Mouse (Mus musculus) testis, postnatal 14 days (tissue): ENCODE measurements around the gene Supt4a.

Source experiments
- DNase-seq: peaks from one replicate; pipeline ENCODE4 v3.0.0; 2021; ENCODE audit warnings: low spot score

Gene Supt4a

DNA sequence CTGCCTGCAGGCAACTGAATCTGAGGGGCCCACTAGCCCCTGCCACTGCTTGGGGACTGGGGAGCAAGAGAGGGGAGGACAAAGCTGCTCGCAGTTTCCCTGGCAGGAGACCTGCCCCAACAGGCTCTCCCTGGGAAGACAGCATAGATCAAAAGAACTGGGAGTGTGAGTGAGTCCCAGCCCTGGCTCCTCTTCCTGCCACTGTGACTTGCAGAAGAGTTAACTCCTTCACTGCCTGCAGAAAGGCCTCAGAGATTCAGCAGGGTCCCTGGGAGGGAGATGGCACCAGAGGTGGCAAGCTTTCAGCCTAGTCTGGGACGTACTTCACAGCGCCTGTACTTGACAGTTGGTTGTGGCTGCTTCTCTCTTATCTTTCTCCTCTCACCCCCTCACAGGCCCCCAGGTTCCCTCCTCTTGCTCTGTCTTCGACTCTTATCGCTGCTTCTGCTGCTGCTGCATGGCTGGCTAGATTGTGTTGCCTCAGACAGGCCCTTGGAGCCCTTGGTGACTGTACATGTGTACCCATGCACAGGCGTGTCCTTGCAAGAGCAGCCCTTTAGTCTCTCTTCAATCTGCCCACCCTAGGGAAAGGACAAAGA lies 11.3 kb upstream of the Supt4a start:
- no peak for DNase-seq

DNA sequence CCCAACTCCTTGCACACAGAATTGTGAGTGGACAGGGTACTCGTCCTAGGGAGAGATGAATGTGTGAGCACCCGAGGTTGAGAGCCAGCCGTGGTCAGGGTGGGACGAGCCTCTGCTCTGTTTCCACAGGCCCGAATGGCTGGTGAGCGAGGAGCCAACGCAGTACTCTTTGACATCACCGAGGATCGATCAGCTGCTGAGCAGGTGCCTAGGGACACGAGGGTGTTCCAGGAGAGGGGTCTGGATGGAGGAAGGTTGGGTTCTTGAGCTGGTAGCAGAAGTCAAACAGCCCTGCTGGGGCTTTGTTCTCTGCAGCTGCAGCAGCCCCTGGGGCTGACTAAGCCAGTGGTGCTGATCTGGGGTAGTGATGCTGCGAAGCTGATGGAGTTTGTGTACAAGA lies 10.3 kb upstream of the Supt4a start:
- DNase-seq, result no peak

DNA sequence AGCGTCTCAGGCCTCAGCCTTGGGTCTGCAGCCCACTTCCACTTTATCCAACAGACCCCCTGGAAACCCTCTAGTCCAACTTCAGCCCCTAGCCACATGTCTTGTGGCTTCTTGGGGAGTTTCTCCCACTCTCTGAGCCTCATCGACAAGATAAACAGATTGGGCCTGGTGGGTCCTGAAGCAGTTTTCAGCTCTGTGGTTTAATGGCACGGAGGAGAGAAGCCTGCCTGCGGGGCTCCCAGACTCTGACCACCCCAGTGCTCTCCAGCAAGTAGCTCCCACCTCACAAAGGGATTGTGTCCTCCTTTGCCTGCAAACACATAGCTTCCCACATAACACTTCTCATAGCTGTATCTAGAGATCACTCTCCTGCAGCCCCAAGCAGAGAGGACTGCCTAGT lies 9.9 kb upstream of the Supt4a start:
- DNase-seq, result no peak

GRCm38 (mm10) chr11:87728850-87729592 lies 8.3 kb upstream of the Supt4a start:
- no peak for DNase-seq

DNA sequence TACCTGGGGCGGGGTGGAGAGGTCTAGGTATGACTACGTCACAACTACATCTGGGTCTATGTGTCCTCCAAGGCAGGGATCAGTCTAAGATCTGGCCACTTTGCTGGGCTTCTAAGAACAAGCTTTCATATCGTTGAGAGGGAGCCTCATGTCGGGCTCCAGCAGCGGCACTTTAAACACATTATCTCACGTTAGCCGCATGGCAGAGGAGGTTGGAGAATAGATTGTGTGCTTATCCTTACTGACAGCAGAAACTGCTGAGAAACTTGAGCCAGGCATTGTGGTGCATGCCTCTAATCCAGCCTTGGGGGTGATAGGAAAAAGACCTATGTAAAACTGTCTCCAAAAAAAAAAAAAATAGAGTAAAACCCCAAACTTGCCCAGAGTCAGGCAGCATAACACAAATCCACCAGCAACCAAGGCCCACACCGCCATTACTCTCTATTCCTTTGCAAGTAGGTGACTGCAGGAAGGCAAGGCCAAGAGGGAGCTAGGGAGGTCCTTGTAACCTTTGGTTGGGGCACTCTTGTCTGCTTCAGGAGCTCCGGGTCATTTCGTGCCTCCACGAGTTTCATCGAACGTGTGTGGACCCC lies 7.7 kb upstream of the Supt4a start:
- no peak for DNase-seq

- no peak for DNase-seq
Observed at GRCm38 (mm10) chr11:87730652-87731310, 6.6 kb upstream of the Supt4a start.

DNA sequence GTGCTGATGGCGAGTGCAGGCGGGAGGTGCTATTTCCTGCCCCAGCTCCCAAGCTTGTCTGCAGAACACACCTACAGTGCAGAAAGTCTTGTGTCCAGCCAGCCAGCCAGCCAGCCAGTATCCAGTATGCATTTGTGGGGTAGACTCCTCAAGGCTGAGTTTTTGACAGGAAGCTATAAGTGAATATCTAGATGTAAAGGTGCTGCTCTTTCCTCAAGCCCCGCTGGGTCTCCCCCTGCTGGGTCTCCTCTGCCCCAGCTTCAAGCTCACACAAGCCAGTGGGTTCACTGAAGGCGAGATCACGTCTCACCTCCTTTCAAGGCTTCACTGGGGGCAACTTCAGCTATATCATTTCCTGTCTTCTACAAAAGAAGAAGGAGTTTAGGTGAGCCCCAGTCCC lies 3.0 kb upstream of the Supt4a start:
- no peak for DNase-seq

DNA sequence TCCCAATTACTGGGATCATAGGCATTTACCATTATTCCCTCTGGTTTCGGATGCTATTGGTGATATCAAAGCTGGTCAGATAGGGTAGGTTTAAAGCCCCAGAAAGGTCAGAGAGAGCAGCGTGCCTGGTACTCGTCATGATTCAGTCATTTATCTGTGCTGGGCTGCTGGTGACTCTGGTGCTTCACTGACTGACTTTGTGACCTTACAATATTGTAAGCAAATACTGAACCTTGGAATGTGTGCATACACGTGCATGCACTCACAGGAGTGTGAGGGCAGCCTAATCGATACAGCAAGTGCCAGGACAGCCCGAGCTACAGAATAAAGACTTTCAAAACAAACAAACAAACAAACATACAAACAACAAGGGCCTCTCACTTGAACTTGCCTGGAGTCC lies 1.7 kb upstream of the Supt4a start:
- DNase-seq, result no peak

DNA sequence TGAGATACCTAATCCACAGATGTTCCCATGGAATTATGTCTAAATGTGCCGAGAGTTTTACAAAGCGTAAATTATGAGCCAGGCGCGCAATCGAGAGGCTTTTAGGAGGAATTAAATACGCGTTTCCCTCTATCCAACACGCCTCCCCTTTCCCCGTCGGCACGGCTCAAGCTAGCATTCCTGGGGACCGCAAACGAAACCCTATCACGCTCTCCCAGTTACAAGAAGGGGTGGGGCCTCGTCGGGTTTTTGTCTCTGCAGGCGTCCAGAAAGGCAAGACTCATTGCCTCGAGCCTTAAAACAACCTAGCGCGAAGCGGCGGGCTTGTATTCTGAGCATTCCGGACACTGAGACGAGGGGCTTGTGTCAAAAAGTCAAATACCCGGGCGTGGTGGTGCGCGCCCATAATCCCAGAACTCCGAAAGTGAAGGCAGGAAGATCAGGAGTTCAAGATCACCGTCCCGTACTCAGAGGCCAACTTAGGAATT lies 661 bp upstream of the Supt4a start:
- peak; percentile 71 for DNase-seq

DNA sequence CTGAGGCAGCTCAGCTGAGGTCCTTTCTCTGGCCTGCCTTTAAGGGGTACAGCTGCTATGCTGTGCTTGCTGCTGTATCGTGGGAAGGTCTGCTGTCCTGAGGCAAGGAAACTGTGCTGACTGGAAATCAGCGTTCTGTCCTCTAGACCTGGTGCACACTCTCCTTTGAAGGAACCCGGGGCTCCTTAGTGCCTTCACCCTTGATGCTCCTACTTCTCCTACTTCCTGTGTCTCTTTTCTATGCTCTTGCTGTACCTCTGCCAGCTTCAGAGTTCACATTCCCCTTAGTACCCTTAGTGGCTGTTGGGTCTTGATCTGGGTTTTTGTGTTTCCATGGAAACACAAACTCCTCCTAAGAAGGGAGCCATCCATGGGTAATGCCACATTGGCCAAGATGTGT lies 6.3 kb downstream of the Supt4a start:
- DNase-seq, result no peak

DNA sequence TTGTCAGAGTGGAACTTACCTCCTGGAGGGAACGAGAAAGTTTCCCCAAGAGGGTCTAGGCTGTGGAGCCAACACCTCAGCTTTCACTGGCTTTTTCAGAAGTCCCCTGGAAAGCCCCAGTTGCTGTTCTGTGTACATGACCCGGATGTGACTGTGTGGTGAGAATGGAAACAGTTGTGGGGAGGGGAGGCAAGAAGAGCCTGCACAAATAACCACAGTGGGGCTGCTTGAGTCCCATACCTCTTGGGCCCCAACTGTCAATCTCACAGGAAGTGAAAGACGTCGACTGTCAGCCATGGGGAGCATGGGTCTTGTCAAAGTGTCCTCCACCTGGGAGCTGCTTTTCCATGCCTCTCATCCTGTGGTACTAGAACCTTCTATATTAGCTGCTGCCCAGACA lies 7.6 kb downstream of the Supt4a start:
- DNase-seq, result no peak

- DNase-seq, result no peak
Observed at GRCm38 (mm10) chr11:87745632-87746555, 8.5 kb downstream of the Supt4a start.

- DNase-seq, result no peak
Observed at GRCm38 (mm10) chr11:87747312-87747711, 10.0 kb downstream of the Supt4a start.

GRCm38 (mm10) chr11:87747716-87748115 lies 10.4 kb downstream of the Supt4a start:
- DNase-seq, result no peak

DNA sequence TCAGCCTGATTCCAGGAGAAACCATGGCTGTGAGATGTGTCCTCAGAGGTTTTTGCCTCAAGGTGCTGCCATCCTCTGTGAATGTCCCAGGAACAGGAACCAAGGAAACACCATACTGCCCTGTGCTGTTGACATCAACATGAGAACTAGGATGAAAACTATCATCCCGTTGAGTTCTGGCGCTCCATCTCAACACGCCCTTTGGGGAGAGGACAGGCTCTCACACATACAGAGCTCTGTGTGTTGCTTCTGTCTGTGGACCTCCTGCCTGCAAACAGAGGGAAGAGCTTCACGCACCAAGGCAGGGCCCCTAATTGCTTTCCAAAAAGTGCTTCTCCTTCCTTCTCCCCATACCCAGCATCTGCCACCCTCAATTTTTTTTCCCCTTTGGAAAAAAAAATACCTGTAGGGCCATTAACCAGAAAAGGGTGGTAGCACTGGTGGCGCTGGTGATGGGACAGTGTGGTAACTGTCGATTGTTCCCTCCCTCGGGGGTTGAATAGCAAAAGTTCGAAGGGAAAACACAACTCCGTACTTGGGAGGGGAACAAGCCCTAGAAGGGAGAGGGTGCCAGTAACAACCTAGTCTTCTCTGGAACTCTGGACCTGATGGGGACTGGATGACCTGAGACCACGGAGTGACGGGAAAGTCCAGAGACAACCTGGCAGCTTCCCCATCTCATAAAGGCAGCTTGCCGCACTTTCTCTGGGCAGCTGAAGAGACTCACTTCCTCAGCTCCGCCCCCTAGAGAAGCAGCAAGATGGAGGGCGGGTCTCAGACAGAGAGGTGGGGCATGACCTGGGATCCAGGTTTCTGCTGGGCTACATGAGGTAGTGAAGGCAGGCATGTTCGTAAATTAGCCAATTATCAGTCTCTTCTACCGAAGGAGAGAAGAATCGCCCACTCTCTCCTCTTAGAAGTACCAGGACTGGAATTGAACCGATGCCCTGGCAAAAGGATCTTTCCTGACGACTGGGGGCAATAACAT lies 11.1 kb downstream of the Supt4a start:
- DNase-seq, result peak; percentile 41

GRCm38 (mm10) chr11:87749192-87750042 lies 12.1 kb downstream of the Supt4a start:
- peak; percentile 35 for DNase-seq

- DNase-seq, result no peak
Observed at GRCm38 (mm10) chr11:87750043-87750421, 12.7 kb downstream of the Supt4a start.

GRCm38 (mm10) chr11:87750521-87750920 lies 13.2 kb downstream of the Supt4a start:
- DNase-seq, result no peak

- DNase-seq, result no peak
Observed at GRCm38 (mm10) chr11:87751031-87751430, 13.7 kb downstream of the Supt4a start.
